Mouse (Mus musculus): ENCODE results near the gene Fam214a.

GRCm38 (mm10) chr9:74954387-74954786 lies 1.7 kb downstream of the Fam214a start:
- TF ChIP-seq CTCF (IDR thresholded peaks at IDR 0.05; ENCODE audit: borderline replicate concordance, insufficient read depth, low read length), result no peak
- TF ChIP-seq POLR2A (IDR thresholded peaks at IDR 0.05; ENCODE audit: low read depth, low read length), result no peak

All from embryonic fibroblast, embryonic 13.5 days (primary cell).